Mouse (Mus musculus): ENCODE data around the gene Tns3.

GRCm38 (mm10) chr11:8434366-8434765, 230.0 kb downstream of the Tns3 start:
- TF ChIP-seq CTCF (IDR thresholded peaks at IDR 0.05; ENCODE audit: control insufficient read depth, insufficient read depth, insufficient read length) (no peak), MYOD1 (IDR thresholded peaks at IDR 0.05; ENCODE audit: control insufficient read depth, insufficient read length, low read depth) (no peak), MAX (IDR thresholded peaks at IDR 0.05) (no peak), MYOG (IDR thresholded peaks at IDR 0.05; ENCODE audit: control insufficient read depth, extremely low read depth, insufficient read length) (no peak), USF1 (IDR thresholded peaks at IDR 0.05; ENCODE audit: low read depth) (no peak), CEBPB (IDR thresholded peaks at IDR 0.05; ENCODE audit: low read depth) (no peak)

All from C2C12 (cell line).